Comparison of ENCODE assay signal across 8 mouse cellular contexts in genomic region chr16:74801296-74801695, GRCm38 (mm10).
DNase-seq lines count a peak whose midpoint lies in the region; ATAC-seq and TF ChIP-seq lines count a peak whose summit lies in the region.

No protein-coding gene starts in this region.

- peak; percentile 46 to 52 for DNase-seq in cerebellum, postnatal 10 days
- no peak for DNase-seq in cerebellum, adult 11 months
- DNase-seq in adrenal gland, postnatal 14 days = peak; percentile 55
- peak; percentile 22 to 36 for DNase-seq in layer of hippocampus, adult 2 months (ENCODE audit: low spot score in 2 of 2)
- DNase-seq in lung, postnatal 14 days = peak; percentile 56
- DNase-seq in right cerebral cortex, adult 18-20 months = peak; percentile 66
- DNase-seq in natural killer cell, adult 2 months (ENCODE audit: low spot score in 2 of 2) = no peak

- H3K4me3 ChIP-seq in layer of hippocampus, adult 2 months = no peak overlapping the region

- peak; percentile 76 for TF ChIP-seq CTCF in layer of hippocampus, adult 2 months (conservative IDR thresholded peaks at IDR 0.05)

- no peak overlapping the region for H3K27ac ChIP-seq in layer of hippocampus, adult 2 months

- ATAC-seq in frontal cortex, adult (ENCODE audit: low TSS enrichment) = peak; percentile 99

Comparison
In these comparisons a context has a peak if more than half of its experiments do, and no peak if none do; other contexts are left out.
1. DNase-seq: peak in cerebellum, postnatal 10 days (2 of 2), adrenal gland, postnatal 14 days (single experiment), layer of hippocampus, adult 2 months (2 of 2), lung, postnatal 14 days (single experiment) and right cerebral cortex, adult 18-20 months (single experiment); none in cerebellum, adult 11 months (single experiment) and natural killer cell, adult 2 months (0 of 2).